Mouse (Mus musculus) kidney, embryonic 14.5 days (tissue): ENCODE data around the gene Ei24. TPM values are rescaled to one million over a fixed set of nuclear protein-coding genes. Genes with fewer than 3 reads are reported as not detected.

Experiments
- ATAC-seq: fragments of 200-750 bp; cut with Nextera tagmentation; 2 replicates; pipeline ENCODE4 v1.8.0; 2017; ENCODE audit warnings: moderate number of reproducible peaks, mild to moderate bottlenecking, moderate TSS enrichment, moderate library complexity; ENCODE audit not compliant: low FRiP score, low TSS enrichment
- H3K27ac ChIP-seq: fragments of 300-500 bp; sonication (generic); 2 replicates; pipeline ENCODE4 v1.5.1; 2014; ENCODE audit warnings: low read depth, mild to moderate bottlenecking, low read length, moderate library complexity, mixed read lengths
- H3K27me3 ChIP-seq: fragments of 300-500 bp; sonication (generic); 2 replicates; pipeline ENCODE4 v1.6.1; 2014; ENCODE audit warnings: mild to moderate bottlenecking, low read length; ENCODE audit not compliant: control insufficient read depth, insufficient read depth
- H3K36me3 ChIP-seq: fragments of 300-500 bp; sonication (generic); 2 replicates; pipeline ENCODE4 v1.6.1; 2014; ENCODE audit warnings: low read length, mixed read lengths; ENCODE audit not compliant: control insufficient read depth, insufficient read depth
- H3K4me1 ChIP-seq: fragments of 300-500 bp; sonication (generic); 2 replicates; pipeline ENCODE4 v1.6.1; 2014; ENCODE audit warnings: low read length, mixed read lengths; ENCODE audit not compliant: control insufficient read depth, insufficient read depth
- H3K4me2 ChIP-seq: fragments of 300-500 bp; sonication (generic); replicated peaks from 2 replicates; pipeline ENCODE4 v1.6.1; 2014; ENCODE audit warnings: low read depth, mild to moderate bottlenecking, low read length
- H3K4me3 ChIP-seq: fragments of 300-500 bp; sonication (generic); 2 replicates; pipeline ENCODE4 v1.5.1; 2014; ENCODE audit warnings: mild to moderate bottlenecking, low read length
- H3K9ac ChIP-seq: fragments of 300-500 bp; sonication (generic); 2 replicates; pipeline ENCODE4 v1.6.1; 2014; ENCODE audit warnings: low read depth, mild to moderate bottlenecking, low read length, moderate library complexity
- H3K9me3 ChIP-seq: fragments of 300-500 bp; sonication (generic); 2 replicates; pipeline ENCODE4 v1.6.1; 2016; ENCODE audit warnings: low read length; ENCODE audit not compliant: control insufficient read depth
- WGBS: fragments of 180-500 bp; shearing (Covaris S2); extraction: QIAGEN DNeasy Blood & Tissue Kit; methylation state at CpG from one replicate; pipeline ENCODE4 v1.1.7; 2014; 5-methylcytosine and 5-hydroxymethylcytosine counted together
- polyA plus RNA-seq: library from polyadenylated mRNA; unstranded; fragments of >200 nt; fragmentation: Nextera tagmentation; extraction: Ambion mirVana; gene quantifications from 2 replicates; pipeline ENCODE4 v1.2.1, GENCODE M21; 2014

Gene Ei24
- 49.2 and 72.4 TPM in 2 replicates for polyA plus RNA-seq

DNA sequence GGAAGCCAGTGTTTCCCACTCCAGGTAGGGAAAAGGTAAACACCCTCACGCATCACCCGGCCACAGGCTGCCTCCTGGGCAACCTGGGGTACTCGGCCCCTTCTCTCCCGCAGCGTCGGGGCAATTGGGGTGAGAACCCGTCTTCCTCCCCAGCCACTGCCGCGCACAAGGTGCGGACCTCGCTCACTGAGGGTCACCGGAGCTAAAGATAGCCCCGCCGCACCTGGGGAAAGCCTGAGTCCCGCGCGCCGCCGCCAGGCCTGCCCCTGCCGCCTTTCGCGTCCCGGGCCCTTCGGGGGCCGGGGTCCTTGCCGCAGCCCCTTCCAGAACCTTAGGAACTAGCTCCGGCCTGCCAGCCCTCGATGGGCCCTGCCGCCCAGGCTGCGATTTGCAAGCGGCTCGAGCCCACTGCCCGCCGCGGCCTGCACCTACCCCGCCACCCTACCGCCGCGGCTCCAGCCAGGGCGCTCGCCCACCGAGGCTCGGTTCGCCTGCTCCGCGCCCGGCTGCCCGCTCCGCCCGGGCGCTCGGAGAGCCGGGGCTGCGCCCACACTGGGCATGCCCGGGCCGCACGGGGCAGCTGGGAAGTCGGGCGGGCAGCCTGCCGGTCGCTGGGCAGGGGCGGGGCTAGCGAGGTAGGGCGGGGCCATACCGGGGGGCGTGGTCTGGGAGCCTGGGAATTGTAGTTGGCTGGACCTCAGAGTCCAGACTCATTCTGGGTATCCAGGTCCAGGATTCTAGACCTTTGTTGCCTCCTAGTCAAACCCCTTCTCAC is at the start of gene Ei24:
Gene Ei24 (minus strand): TSS at position 613 of the 775 bp plus-strand sequence.
- WGBS, result under 1% methylated on average over 60 of the region's 66 CpGs
- Histone ChIP-seq H3K4me1 (peaks cover 8% of the 10 kb centered on the region; the same call in 1 of the 2 replicates), H3K36me3 (peaks cover 5% of the 10 kb centered on the region; the same call in 1 of the 2 replicates), H3K27me3 (no peaks in the 10 kb centered on the region), H3K4me3 (peak within 1 kb of the TSS; percentile 98), H3K4me2 (peak within 1 kb of the TSS; percentile 84), H3K9me3 (no peaks in the 10 kb centered on the region), H3K9ac (peak within 1 kb of the TSS; percentile 98), H3K27ac (peak within 1 kb of the TSS; percentile 55; the same call in 1 of the 2 replicates)
- peak; percentile 99 for ATAC-seq

DNA sequence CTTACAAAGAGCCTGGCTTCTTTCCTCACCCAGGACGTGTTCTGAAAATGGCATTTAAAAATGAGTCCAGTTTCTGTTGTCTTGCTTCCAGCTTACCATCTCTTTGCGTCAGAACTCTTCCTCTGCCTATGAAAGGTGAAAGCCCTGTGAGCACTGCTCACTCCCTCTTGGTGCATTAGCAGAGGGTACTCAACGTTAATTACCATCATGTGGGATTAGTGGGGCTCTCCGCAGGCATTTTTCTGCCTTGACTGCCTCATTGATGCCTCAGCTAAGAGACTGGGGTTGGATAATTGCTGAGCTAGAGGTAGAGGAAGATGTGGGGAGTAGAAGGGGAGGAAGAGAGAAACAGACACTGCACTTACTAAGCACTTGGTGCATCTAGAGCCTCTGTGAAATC is 49.2 kb upstream of the Ei24 start:
- Histone ChIP-seq H3K27me3 (no peaks in the 10 kb centered on the region), H3K9ac (no peak overlapping the region), H3K27ac (no peak overlapping the region), H3K4me1 (no peaks in the 10 kb centered on the region), H3K36me3 (no peaks in the 10 kb centered on the region), H3K9me3 (no peaks in the 10 kb centered on the region), H3K4me2 (no peak overlapping the region), H3K4me3 (no peak overlapping the region)
- no peak for ATAC-seq
- WGBS, result 58% methylated on average over 4 of the region's 4 CpGs

DNA sequence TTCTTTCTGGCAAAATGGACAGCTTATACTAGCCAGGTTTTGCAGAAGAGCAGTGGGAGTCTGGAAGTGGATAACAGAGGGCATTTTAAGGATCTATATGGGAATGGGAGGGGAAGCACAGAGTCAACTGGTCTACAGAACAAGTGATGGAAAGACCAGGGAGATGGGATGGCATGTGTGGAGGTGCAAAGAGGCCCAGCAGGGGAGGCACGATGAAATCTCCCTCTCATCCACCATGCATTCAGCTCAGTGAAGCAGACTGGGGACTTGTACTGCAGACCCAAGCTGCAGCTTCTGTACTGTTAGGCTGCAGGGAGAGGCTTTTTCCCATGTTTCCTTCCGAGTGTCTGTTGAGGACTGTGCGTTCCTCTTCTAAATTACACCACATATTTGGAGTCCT is 36.7 kb upstream of the Ei24 start:
- 0 out of 2 replicates have a peak, but pooled peaks cover 5% of the 10 kb centered on the region for H3K4me1 ChIP-seq
- H3K36me3 ChIP-seq, result no peaks in the 10 kb centered on the region
- H3K27me3 ChIP-seq, result peaks cover 6% of the 10 kb centered on the region; the same call in 1 of the 2 replicates
- no peak for ATAC-seq
- H3K4me2 ChIP-seq, result peak overlapping the region; percentile 85; the same call in 1 of the 2 replicates
- H3K27ac ChIP-seq, result no peak overlapping the region
- peak overlapping the region; percentile 5; the same call in 1 of the 2 replicates for H3K9ac ChIP-seq
- H3K9me3 ChIP-seq, result no peaks in the 10 kb centered on the region
- WGBS, result 53% methylated on average over 3 of the region's 3 CpGs
- peak overlapping the region; percentile 49; the same call in 1 of the 2 replicates for H3K4me3 ChIP-seq

DNA sequence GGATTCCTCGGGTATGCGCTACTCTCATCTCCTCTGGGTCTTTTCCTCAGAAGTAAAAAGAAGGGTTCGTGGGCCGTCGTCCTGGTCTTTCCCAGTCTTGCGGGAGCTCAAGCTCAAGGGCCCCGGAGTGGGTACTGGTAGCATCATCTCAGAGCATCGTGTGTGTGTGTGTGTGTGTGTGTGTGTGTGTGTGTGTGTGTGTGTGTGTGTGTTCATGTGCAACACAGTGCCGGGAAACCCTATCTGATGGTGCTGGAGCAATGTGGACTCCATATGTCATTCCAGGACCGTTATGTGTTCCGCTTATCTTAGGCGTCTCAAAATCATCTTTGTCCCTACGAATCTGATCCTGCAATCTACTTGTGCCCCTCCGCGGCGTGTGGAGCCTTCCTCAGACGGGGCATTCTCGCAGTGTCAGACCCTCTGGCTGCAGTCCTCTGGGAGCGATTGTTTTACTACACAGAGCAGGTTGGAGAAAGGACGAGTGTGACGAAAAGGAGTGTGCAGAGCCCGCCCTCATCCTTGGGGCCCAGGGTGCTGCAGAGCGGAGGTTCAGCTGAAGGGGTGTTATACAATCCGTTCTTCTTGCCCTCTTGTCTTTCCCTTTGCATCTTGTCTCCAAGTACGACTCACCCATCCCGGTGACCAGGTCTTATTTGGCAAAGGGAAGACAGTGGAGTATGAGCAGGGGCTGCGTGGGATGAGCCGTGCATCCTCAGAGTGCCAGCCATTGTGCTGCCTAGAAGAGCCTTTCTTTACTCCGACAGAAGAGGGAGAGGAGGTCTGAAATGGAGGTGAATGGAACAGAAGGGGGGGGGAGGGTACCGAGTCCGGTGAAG is 36.1 kb upstream of the Ei24 start:
- Histone ChIP-seq H3K27ac (no peak overlapping the region), H3K9ac (peak overlapping the region; percentile 52; the same call in 1 of the 2 replicates), H3K9me3 (no peaks in the 10 kb centered on the region), H3K4me1 (0 out of 2 replicates have a peak, but pooled peaks cover 5% of the 10 kb centered on the region), H3K4me2 (peak overlapping the region; percentile 85), H3K27me3 (peaks cover 6% of the 10 kb centered on the region; the same call in 1 of the 2 replicates), H3K4me3 (peak overlapping the region; percentile 49), H3K36me3 (no peaks in the 10 kb centered on the region)
- ATAC-seq, result peak; percentile 41
- WGBS, result 1% methylated on average over 29 of the region's 31 CpGs

DNA sequence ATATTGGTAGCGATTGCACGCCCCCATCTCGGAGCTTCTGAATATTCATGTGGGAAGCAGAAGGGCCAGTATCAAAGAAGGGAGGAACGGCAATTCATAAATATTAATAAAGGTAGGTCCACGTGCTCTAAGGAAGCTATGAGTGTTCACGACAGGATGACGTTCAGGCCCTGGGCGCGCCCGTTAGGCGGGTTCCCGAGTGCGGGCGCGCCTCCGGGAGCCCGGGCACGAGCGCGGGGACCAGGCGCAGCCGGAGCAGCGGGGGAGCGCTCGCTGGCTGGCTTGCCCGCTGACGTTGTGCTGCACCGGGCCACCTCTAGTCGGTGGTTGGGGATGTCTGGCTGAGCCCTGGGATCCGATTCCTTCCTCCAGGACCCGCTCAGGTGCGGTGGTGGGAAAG is 35.3 kb upstream of the Ei24 start:
- peak; percentile 93 for ATAC-seq
- H3K27me3 ChIP-seq, result peaks cover 6% of the 10 kb centered on the region; the same call in 1 of the 2 replicates
- H3K27ac ChIP-seq, result no peak overlapping the region
- no peaks in the 10 kb centered on the region for H3K9me3 ChIP-seq
- H3K9ac ChIP-seq, result peak overlapping the region; percentile 52
- no peaks in the 10 kb centered on the region for H3K36me3 ChIP-seq
- H3K4me1 ChIP-seq, result 0 out of 2 replicates have a peak, but pooled peaks cover 5% of the 10 kb centered on the region
- H3K4me2 ChIP-seq, result peak overlapping the region; percentile 85
- WGBS, result under 1% methylated on average over 32 of the region's 32 CpGs
- peak overlapping the region; percentile 49 for H3K4me3 ChIP-seq

DNA sequence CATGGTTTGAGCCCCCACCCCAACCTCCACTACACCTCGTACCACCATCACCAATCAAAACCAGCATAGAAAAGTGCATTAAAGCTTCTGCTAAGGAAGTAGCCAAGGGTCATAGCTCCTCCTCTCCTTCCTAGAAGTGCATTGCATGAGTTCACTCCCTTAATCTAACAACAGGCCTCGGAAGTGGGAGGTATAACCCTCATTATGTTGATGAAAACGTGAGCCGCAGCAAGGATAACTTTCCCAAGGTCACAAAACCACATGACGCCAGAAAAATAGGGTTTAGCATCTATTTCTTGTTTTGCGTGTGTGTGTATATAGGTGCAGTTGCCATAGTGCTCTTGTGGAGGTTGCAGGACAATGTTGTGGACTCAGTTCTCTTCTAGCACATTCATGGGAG is 34.2 kb upstream of the Ei24 start:
- Histone ChIP-seq H3K4me3 (no peak overlapping the region), H3K4me1 (0 out of 2 replicates have a peak, but pooled peaks cover 5% of the 10 kb centered on the region), H3K9me3 (no peaks in the 10 kb centered on the region), H3K27ac (no peak overlapping the region), H3K4me2 (no peak overlapping the region), H3K9ac (no peak overlapping the region), H3K27me3 (peaks cover 3% of the 10 kb centered on the region; the same call in 1 of the 2 replicates), H3K36me3 (no peaks in the 10 kb centered on the region)
- ATAC-seq, result no peak
- WGBS, result 68% methylated on average over 6 of the region's 6 CpGs

DNA sequence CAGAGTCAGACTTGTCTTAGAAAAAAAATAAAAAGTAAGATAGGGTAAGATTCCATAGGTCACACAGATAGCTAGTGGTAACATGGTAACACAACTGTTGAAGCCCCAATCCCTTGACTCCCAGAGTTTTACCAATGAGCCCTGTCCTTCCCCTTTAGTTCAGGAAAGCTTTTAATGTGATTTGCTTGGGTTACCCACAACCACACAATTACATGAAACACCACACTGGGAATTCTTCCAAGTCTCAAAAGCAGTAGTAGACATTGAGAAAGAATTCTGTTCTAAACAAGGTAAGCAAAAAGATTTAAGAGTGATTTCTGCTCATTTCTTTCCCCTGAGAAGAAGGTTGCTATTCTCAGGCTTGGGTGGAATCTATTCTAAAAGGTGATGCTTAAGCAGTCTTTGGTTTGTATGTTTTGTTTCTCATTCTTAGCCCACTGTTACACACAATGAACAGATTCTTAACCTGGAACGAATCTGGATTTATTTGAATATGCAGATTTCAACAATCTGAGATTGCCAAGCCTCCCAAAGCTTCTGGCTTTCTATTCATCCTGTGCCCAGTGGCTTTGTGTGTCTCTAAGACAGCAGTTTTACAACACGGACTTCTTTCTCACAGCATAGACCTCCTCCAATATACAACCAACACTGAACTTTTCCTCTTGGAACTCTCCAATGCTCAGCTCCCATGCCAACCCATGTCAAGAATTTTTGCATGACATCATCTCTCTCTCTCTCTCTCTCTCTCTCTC is 29.6 kb upstream of the Ei24 start:
- WGBS, result 62% methylated on average over 2 of the region's 2 CpGs
- H3K9ac ChIP-seq, result no peak overlapping the region

DNA sequence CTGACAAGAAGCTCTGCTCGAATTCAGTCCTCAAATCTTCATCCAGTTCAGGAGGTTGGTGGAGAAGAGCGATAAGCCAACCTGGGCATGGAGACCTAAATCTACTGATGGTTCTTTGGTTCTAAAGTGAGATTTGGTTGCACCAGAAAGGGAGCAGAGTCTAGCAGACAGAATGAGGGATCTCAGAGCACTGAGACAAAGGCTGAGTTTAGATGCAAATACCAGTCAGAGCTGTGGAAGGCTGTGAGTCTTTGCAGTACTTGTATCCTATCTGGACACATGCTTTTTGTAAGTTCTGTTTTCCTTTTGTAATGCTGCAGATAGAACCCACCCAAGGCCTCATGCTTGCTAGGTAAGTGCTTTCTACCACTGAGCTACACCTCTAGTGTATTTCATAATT is 24.8 kb upstream of the Ei24 start:
- no peak overlapping the region for H3K27ac ChIP-seq
- no peaks in the 10 kb centered on the region for H3K9me3 ChIP-seq
- H3K4me3 ChIP-seq, result no peak overlapping the region
- no peaks in the 10 kb centered on the region for H3K27me3 ChIP-seq
- H3K4me1 ChIP-seq, result 0 out of 2 replicates have a peak, but pooled peaks cover 3% of the 10 kb centered on the region
- H3K9ac ChIP-seq, result no peak overlapping the region
- WGBS, result 40% methylated on average over 2 of the region's 2 CpGs
- ATAC-seq, result no peak
- H3K4me2 ChIP-seq, result peak overlapping the region; percentile 15; the same call in 1 of the 2 replicates
- no peaks in the 10 kb centered on the region for H3K36me3 ChIP-seq

More for the DNA sequence above, 29.6 kb upstream of the Ei24 start:
- 0 out of 2 replicates have a peak, but pooled peaks cover under 1% of the 10 kb centered on the region for H3K4me1 ChIP-seq
- no peak overlapping the region for H3K4me3 ChIP-seq
- no peak overlapping the region for H3K27ac ChIP-seq
- H3K9me3 ChIP-seq, result no peaks in the 10 kb centered on the region
- no peaks in the 10 kb centered on the region for H3K36me3 ChIP-seq
- no peak for ATAC-seq
- no peaks in the 10 kb centered on the region for H3K27me3 ChIP-seq
- H3K4me2 ChIP-seq, result no peak overlapping the region
